Comparison of ENCODE assay signal across 9 mouse cellular contexts in the genomic region with DNA sequence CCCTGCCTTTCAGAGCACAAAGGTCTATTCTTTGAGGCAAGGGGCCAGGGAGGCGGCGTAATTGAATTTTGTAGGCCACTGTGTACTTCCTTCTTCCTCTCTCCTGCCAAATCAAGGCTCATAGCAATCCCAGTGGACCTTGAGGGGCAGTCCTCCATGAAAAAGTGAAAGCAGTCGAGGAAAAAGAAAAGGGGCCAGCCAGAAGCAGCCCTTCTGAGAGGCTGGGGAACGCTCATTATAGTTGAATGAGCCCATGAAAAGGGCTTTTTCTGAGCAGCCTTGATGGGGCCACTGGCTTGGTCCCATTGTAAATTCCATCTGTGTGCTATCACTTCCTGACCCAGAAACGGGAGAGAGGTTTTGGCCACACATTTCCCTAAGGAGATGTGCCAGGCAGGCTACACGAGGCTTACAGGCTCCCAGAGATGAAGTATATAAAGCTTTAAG. TPM values are rescaled to one million over a fixed set of nuclear protein-coding genes. Genes with fewer than 3 reads are reported as not detected.
DNase-seq lines count a peak whose midpoint lies in the region; ATAC-seq and TF ChIP-seq lines count a peak whose summit lies in the region.
"Had no signal": no experiment of that assay in that cellular context is flagged by ENCODE, and none has a peak within 500 bp of the region (broad histone marks: within the 10 kb centered on the region; RNA-seq: fewer than 3 reads in every experiment).

No protein-coding gene starts in this region.

- no peak overlapping the region for H3K4me3 ChIP-seq in layer of hippocampus, adult 2 months
- no peak overlapping the region for H3K4me3 ChIP-seq in midbrain, embryonic 10.5 days
- no peak overlapping the region for H3K4me3 ChIP-seq in stomach, embryonic 15.5 days (replicated peaks)
- H3K4me3 ChIP-seq: liver, embryonic 15.5 days had no signal

- DNase-seq in NIH3T3 (ENCODE audit: low read depth) = peak; percentile 80
- DNase-seq in cerebellum, adult 9-10 months = peak; percentile 62
- DNase-seq in forelimb bud, embryonic 11.5 days (ENCODE audit: low read depth, low spot score) = peak; percentile 46
- peak; percentile 71 to 75 for DNase-seq in heart, postnatal 36 days
- DNase-seq in layer of hippocampus, adult 2 months (ENCODE audit: low spot score in 2 of 2) = peak; percentile 44 to 79
- DNase-seq in midbrain, embryonic 10.5 days (ENCODE audit: low spot score) = peak; percentile 60
- DNase-seq in spleen, postnatal 4 days (ENCODE audit: low spot score in 2 of 2) = no peak

- WGBS in midbrain, embryonic 10.5 days = 14% methylated on average over 6 of the region's 6 CpGs
- 38% methylated on average over 6 of the region's 6 CpGs for WGBS in stomach, embryonic 15.5 days

- peaks cover 8% of the 10 kb centered on the region for H3K9me3 ChIP-seq in midbrain, embryonic 10.5 days (replicated peaks)
- H3K9me3 ChIP-seq in stomach, embryonic 15.5 days = no peaks in the 10 kb centered on the region
- H3K9me3 ChIP-seq: liver, embryonic 15.5 days had no signal

- TF ChIP-seq CTCF in layer of hippocampus, adult 2 months (conservative IDR thresholded peaks at IDR 0.05) = no peak

- H3K27ac ChIP-seq in layer of hippocampus, adult 2 months = peak overlapping the region; percentile 84
- peak overlapping the region; percentile 87 for H3K27ac ChIP-seq in midbrain, embryonic 10.5 days (replicated peaks)
- peak overlapping the region; percentile 59 for H3K27ac ChIP-seq in stomach, embryonic 15.5 days
- H3K27ac ChIP-seq: liver, embryonic 15.5 days had no signal

- peak; percentile 55; the same call in 1 of the 2 replicates for ATAC-seq in stomach, embryonic 15.5 days (ENCODE audit: insufficient read depth, low FRiP score, low read depth)

- no peaks in the 10 kb centered on the region for H3K27me3 ChIP-seq in midbrain, embryonic 10.5 days (ENCODE audit: low read depth, poor library complexity, severe bottlenecking)
- no peaks in the 10 kb centered on the region for H3K27me3 ChIP-seq in stomach, embryonic 15.5 days (replicated peaks)

- peak overlapping the region; percentile 17; the same call in 1 of the 2 replicates for H3K4me2 ChIP-seq in stomach, embryonic 15.5 days
- H3K4me2 ChIP-seq: liver, embryonic 15.5 days had no signal

- peaks cover 57% of the 10 kb centered on the region for H3K4me1 ChIP-seq in midbrain, embryonic 10.5 days
- H3K4me1 ChIP-seq in stomach, embryonic 15.5 days = peaks cover 6% of the 10 kb centered on the region; the same call in 1 of the 2 replicates
- H3K4me1 ChIP-seq: liver, embryonic 15.5 days had no signal

- H3K9ac ChIP-seq in stomach, embryonic 15.5 days = no peak overlapping the region
- H3K9ac ChIP-seq: liver, embryonic 15.5 days had no signal

- no peaks in the 10 kb centered on the region for H3K36me3 ChIP-seq in midbrain, embryonic 10.5 days
- no peaks in the 10 kb centered on the region for H3K36me3 ChIP-seq in stomach, embryonic 15.5 days
- H3K36me3 ChIP-seq: liver, embryonic 15.5 days had no signal

- intact Hi-C loops in heart, postnatal 36 days (cut with DNase I) = no loop called here

RNA-seq across cellular contexts. Expression of gene Thumpd3, which starts 33.5 kb away (rescaled TPM):
- total RNA-seq in heart, postnatal 36 days (2021) = 10 to 100 TPM; 17.1 to 18.8 TPM
- 10 to 100 TPM; 38.2 to 40.6 TPM for total RNA-seq in layer of hippocampus, adult 2 months (2021)
- 73.2 and 74.9 TPM in 2 replicates for polyA plus RNA-seq in midbrain, embryonic 10.5 days (2016; fragmentation: Nextera tagmentation; extraction: Ambion mirVana)
- polyA plus RNA-seq in stomach, embryonic 15.5 days (2015; fragmentation: Nextera tagmentation; extraction: Ambion mirVana) = 52.1 and 52.3 TPM in 2 replicates

Comparison
In these comparisons a context has a peak if more than half of its experiments do, and no peak if none do; other contexts are left out.
1. DNase-seq: peak in NIH3T3 (single experiment), cerebellum, adult 9-10 months (single experiment), forelimb bud, embryonic 11.5 days (single experiment), heart, postnatal 36 days (2 of 2), layer of hippocampus, adult 2 months (2 of 2) and midbrain, embryonic 10.5 days (single experiment); none in spleen, postnatal 4 days (0 of 2).
2. Peak in every context shown above with its lines, with median percentiles within 50 percentile points of each other: H3K27ac ChIP-seq.